Mouse (Mus musculus): ENCODE measurements at regions not wholly inside any gene's neighbourhood (a gene's known extent, or its start where the extent isn't known, plus 50 kb on each side); places are given as distances from the start of the nearest gene placed in this dataset.

DNA sequence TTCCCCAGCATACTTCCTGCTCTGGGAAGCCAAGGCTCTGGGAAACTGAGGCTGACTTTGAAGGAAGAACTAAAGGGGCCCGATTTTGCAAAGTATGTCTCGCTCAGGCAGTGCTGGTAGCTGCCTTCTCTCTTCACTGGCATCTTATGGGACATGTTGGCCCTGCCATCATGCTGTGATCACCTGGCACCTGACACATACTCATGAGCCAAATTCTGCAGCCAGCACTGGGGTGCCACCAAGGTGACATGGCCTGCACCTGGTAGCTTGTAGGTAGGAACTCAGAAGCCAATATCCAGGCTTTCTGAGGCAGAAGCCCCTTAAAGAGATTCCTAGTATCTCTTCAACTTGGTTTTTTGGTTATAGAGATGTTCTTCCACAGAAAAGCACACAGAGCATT is 195.2 kb upstream of the Hs6st1 start:
- no peak overlapping the region for H3K27ac ChIP-seq (ENCODE audit: insufficient read depth, low read length)
- no peak for TF ChIP-seq POLR2A (IDR thresholded peaks at IDR 0.05; ENCODE audit: extremely low read depth, insufficient read depth, low read length)
- no peak for TF ChIP-seq CTCF (IDR thresholded peaks at IDR 0.05; ENCODE audit: extremely low read depth, insufficient read depth, low read length)
- H3K4me1 ChIP-seq (ENCODE audit: control insufficient read depth, insufficient read depth, low read length) = peaks cover 2% of the 10 kb centered on the region; the same call in 1 of the 2 replicates
- H3K4me3 ChIP-seq (ENCODE audit: insufficient read depth, low read length) = no peak overlapping the region

DNA sequence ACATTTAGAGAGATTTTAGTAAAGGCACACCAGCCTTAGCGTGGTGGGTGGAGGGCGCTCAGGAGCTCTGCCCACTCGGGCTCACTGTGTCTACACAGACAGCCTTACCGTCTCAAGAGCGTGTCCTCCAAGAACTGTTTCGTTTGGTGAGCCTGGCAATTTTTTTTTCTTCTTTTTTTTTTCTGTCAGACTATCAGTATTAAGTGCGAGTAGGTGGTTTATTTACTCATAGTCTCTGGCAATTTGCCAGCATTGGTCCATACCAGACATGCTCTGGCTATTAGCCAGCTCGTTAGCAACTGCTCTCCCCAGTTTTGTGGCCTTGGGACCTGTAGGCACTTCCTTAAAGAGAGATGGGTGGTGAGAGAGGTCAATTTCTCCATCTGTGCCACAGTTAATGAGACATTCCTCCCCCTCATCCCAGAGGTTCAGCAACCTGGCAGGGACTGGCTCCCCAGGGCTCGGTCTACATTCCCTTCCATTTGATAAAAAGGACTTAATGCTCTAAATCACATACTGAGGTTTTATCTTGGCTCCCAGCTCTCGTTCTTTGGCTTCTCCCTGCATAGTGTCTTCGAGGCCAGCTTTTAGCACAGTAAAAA is 192.9 kb upstream of the Hs6st1 start:
- Histone ChIP-seq H3K4me3 (ENCODE audit: insufficient read depth, low read length) (no peak overlapping the region), H3K4me1 (ENCODE audit: control insufficient read depth, insufficient read depth, low read length) (peaks cover 6% of the 10 kb centered on the region), H3K27ac (ENCODE audit: insufficient read depth, low read length) (no peak overlapping the region)
- no peak for TF ChIP-seq POLR2A (IDR thresholded peaks at IDR 0.05; ENCODE audit: extremely low read depth, insufficient read depth, low read length)

DNA sequence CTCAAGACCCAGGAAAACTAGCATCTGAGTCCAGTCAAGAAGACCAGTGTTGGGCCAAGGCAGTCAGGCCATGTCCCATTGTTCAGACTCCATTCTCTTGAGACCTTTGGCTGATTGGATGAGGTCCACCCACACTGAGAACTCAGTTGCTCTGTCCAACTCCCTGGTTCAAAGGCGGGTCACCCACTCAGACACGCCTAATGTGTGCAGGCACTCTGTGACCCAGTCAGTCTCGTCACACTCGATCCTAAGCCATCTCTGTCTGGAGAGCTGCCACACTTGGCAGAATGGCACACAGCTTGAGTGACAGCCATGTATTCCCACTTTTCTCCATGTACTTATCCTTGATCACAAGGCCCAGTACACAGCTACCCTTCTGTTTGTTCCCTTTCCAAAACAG is 189.8 kb upstream of the Hs6st1 start:
- H3K27ac ChIP-seq (ENCODE audit: insufficient read depth, low read length) = no peak overlapping the region
- no peak for TF ChIP-seq POLR2A (IDR thresholded peaks at IDR 0.05; ENCODE audit: extremely low read depth, insufficient read depth, low read length)
- TF ChIP-seq CTCF (IDR thresholded peaks at IDR 0.05; ENCODE audit: extremely low read depth, insufficient read depth, low read length) = no peak
- peaks cover 10% of the 10 kb centered on the region for H3K4me1 ChIP-seq (ENCODE audit: control insufficient read depth, insufficient read depth, low read length)
- H3K4me3 ChIP-seq (ENCODE audit: insufficient read depth, low read length) = no peak overlapping the region

DNA sequence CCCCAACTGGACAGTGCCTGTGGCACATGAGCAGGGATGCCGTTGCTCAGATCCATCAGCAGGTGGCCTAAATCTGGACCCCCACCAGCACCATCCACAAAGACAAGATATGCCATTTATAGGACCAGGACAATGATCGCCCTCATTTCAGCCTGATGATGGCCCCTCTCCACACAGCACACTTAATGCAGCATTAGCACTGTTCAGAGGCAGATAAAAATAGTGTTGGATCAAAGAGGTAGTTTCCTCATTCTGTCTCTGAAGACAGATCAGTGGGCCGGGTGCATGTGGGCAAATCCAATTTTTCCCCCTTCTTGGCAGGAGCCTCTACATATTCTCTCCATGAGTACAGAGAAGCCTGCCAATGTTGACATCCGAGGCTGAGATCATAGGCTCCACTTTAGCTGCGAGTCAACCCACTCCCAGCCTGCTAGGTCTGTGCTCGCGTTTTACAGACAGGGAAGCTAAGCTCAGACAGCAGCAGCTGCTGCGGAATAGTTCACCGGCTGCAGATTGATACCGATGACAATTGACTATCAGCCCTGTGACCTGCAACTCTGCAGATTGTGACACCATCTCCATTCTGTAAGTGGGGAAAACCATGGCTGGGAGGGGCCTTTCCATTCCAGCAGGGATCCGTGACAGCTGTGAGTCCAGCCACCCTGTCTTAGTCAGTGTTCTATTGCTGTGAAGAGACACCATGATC is 188.7 kb upstream of the Hs6st1 start:
- H3K4me3 ChIP-seq (ENCODE audit: insufficient read depth, low read length) = 0 out of 2 replicates have a peak overlapping the region, but pooled peaks have one; percentile 1
- H3K27ac ChIP-seq (ENCODE audit: insufficient read depth, low read length) = peak overlapping the region; percentile 21
- TF ChIP-seq CTCF (IDR thresholded peaks at IDR 0.05; ENCODE audit: extremely low read depth, insufficient read depth, low read length) (0 out of 2 replicates have a peak, but pooled peaks have one; percentile 2), POLR2A (IDR thresholded peaks at IDR 0.05; ENCODE audit: extremely low read depth, insufficient read depth, low read length) (no peak; the same call in 1 of the 2 replicates)
- H3K4me1 ChIP-seq (ENCODE audit: control insufficient read depth, insufficient read depth, low read length) = peaks cover 10% of the 10 kb centered on the region

DNA sequence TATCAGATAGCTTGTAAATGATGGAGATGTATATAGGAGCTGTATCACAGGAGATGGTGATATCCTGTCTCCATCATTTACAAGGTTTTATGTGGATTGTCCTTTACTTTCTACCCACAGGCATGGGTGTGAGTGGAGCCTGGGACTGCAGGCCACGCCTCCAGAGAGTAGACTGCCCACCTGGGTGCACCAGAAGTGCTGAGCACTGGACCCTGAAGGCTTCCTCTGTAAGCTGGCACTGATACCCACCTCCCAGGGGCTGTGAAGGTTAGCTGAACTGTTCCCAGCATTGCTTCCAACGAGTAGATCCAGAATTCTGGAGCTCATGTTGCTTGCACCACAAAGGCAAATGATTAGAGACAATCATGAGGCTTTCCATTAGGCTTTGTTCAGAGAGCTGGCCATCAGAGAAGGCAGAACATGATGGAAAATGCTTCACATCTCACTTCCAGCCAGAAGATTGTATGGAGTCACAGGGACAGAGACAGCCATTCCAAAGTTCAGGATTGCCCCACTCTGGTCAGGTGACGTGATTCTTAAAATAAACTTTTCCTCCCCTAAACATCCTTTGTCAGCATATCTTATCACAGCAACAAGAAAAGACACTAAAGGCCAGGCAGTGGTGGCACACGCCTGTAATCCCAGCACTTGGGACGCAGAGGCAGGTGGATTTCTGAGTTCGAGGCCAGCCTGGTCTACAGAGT is 187.5 kb upstream of the Hs6st1 start:
- no peak for TF ChIP-seq CTCF (IDR thresholded peaks at IDR 0.05; ENCODE audit: extremely low read depth, insufficient read depth, low read length)
- TF ChIP-seq POLR2A (IDR thresholded peaks at IDR 0.05; ENCODE audit: extremely low read depth, insufficient read depth, low read length) = no peak
- Histone ChIP-seq H3K4me1 (ENCODE audit: control insufficient read depth, insufficient read depth, low read length) (peaks cover 10% of the 10 kb centered on the region), H3K27ac (ENCODE audit: insufficient read depth, low read length) (no peak overlapping the region), H3K4me3 (ENCODE audit: insufficient read depth, low read length) (no peak overlapping the region)

DNA sequence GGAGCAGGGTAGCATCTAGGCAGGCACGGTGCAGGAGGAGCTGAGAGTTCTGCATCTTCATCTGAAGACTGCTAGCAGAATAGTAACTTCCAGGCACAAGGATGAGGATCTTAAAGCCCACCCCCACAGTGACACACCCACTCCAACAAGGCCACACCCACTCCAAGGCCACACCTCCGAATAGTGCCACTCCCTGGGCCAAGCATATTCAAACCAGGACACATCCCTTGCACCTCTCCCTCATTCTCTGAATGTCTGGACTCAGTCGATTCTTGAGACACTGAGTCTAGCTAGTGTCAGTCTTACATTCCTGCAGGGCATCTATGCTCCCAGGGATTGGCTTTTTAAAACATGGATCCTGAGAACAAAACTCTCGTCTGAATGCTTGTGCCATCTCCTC is 186.7 kb upstream of the Hs6st1 start:
- peaks cover 10% of the 10 kb centered on the region for H3K4me1 ChIP-seq (ENCODE audit: control insufficient read depth, insufficient read depth, low read length)
- TF ChIP-seq POLR2A (IDR thresholded peaks at IDR 0.05; ENCODE audit: extremely low read depth, insufficient read depth, low read length) (no peak), CTCF (IDR thresholded peaks at IDR 0.05; ENCODE audit: extremely low read depth, insufficient read depth, low read length) (no peak)
- no peak overlapping the region for H3K4me3 ChIP-seq (ENCODE audit: insufficient read depth, low read length)
- no peak overlapping the region for H3K27ac ChIP-seq (ENCODE audit: insufficient read depth, low read length)

DNA sequence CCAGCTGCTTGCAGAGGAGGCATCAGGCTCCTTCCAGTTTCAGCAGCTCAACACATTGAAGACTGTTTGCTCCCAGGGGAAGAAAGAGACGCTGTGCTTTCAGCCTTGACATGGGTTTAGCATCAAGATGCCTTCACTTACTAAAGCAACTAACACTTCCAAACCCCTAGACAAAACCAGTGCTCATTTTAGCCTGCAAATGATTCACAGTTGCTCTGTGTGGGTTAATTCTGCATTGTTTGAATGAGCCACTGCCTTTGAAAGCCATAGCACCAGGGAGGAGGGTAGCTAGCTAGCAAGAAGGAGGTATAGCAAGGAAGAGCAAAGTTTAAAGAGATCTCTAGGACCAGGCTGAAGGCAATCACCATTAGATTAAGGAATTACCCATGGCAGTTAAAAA is 186.1 kb upstream of the Hs6st1 start:
- peaks cover 10% of the 10 kb centered on the region for H3K4me1 ChIP-seq (ENCODE audit: control insufficient read depth, insufficient read depth, low read length)
- H3K4me3 ChIP-seq (ENCODE audit: insufficient read depth, low read length) = no peak overlapping the region
- no peak overlapping the region for H3K27ac ChIP-seq (ENCODE audit: insufficient read depth, low read length)
- TF ChIP-seq CTCF (IDR thresholded peaks at IDR 0.05; ENCODE audit: extremely low read depth, insufficient read depth, low read length) = no peak
- TF ChIP-seq POLR2A (IDR thresholded peaks at IDR 0.05; ENCODE audit: extremely low read depth, insufficient read depth, low read length) = no peak

DNA sequence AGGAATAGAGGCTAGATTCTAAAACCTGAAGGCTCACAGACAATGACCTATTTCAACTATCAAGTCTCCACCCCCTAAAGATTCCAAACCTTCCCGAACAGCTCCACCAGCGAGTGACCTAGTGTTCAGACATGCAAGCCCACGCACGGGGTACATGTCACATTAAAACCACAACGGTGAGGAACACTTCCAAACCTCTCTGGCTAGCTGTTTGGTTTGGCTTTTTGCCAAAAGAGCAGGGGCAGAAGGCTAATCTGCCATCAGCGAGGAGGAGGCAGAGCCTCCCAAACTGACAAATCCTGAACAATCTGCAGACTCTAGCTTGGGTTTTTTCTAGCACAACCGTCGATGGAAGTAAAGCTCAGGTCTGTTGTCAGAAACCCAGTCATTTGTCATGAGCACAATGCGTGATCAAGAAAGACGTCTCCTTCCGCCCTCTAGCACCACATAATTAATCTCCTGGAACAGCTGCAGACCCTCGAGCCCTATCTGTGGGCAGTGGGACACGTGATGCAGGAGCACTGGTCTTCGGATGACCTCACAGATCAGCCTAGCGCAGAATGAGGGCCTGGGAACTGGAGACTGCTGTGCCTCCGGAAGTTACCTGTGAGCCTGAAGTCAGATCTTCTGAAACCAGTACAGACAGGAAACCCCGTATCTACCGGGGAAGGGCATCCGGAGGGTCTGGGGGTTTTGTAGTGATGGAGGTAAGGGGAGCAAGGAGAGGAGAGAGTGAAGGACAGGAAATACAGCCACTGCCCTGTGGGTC is 178.3 kb upstream of the Hs6st1 start:
- Histone ChIP-seq H3K27ac (ENCODE audit: insufficient read depth, low read length) (no peak overlapping the region), H3K4me1 (ENCODE audit: control insufficient read depth, insufficient read depth, low read length) (no peaks in the 10 kb centered on the region), H3K4me3 (ENCODE audit: insufficient read depth, low read length) (no peak overlapping the region)
- no peak for TF ChIP-seq CTCF (IDR thresholded peaks at IDR 0.05; ENCODE audit: extremely low read depth, insufficient read depth, low read length)

DNA sequence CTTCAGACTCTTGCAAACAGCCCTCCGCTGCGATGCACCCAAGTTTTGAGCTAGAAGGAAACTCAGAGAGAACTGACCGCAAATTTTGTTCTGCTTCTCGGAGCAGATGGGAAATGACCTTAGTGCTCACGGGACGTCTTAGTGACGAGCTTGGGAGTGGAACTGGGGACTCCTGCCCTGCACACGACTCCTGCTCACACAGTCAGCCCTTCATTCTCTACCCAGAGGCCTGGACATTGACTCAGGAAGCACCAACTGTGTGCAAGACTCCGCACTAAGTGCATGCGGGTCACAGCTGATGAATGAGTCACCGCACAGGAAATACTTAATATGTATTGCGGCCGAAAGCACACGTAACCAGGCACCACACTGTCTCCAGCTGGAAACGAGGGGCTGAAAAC is 177.7 kb upstream of the Hs6st1 start:
- TF ChIP-seq CTCF (IDR thresholded peaks at IDR 0.05; ENCODE audit: extremely low read depth, insufficient read depth, low read length) (no peak), POLR2A (IDR thresholded peaks at IDR 0.05; ENCODE audit: extremely low read depth, insufficient read depth, low read length) (no peak)
- Histone ChIP-seq H3K4me3 (ENCODE audit: insufficient read depth, low read length) (no peak overlapping the region), H3K4me1 (ENCODE audit: control insufficient read depth, insufficient read depth, low read length) (no peaks in the 10 kb centered on the region), H3K27ac (ENCODE audit: insufficient read depth, low read length) (no peak overlapping the region)
